Mouse (Mus musculus) embryonic stem cell, embryonic (primary cell): ENCODE data around the gene Gad2.

Source experiments
- CTCF ChIA-PET, 4 experiments: fragments of 300-600 bp in 2 of 4; fragments of 350-600 bp in 2 of 4; sonication (Branson Sonifier 250); formaldehyde crosslinking; loops; one replicate each; lab custom pipeline; 2022; ENCODE audit warnings: inconsistent platforms in 2 of 4; lab: Charles Lee
- POLR2A ChIA-PET, 4 experiments: fragments of 300-600 bp in 2 of 4; fragments of 350-600 bp in 2 of 4; sonication (Branson Sonifier 250); formaldehyde crosslinking; loops; one replicate each; lab custom pipeline; 2022; ENCODE audit warnings: antibody characterized with exemption in 4 of 4, inconsistent platforms in 1 of 4; lab: Charles Lee

The Gad2 gene

GRCm38 (mm10) chr2:22739369-22739768, 117.4 kb downstream of the Gad2 start:
- CTCF ChIA-PET: no interaction called here
- POLR2A ChIA-PET: interaction anchor here in 1 of 4 experiments (1.0 kb wide), 1 partner anchor 388 kb away, joined by 3 read pairs; no protein-coding TSS in a partner anchor

GRCm38 (mm10) chr2:22740441-22740840, 118.4 kb downstream of the Gad2 start:
- POLR2A ChIA-PET: no interaction called here
- CTCF ChIA-PET: no interaction called here

- ChIA-PET CTCF (no interaction called here), POLR2A (no interaction called here)
Observed at GRCm38 (mm10) chr2:22741222-22741621, 119.2 kb downstream of the Gad2 start.
